Mouse (Mus musculus) bone marrow, adult 2 months (tissue): Measurements from ENCODE around the gene Rubcnl.

ENCODE experiments used
- CTCF ChIP-seq: fragments of 200-500 bp; IDR thresholded peaks from 2 replicates; pipeline ENCODE4 v1.5.1; 2011; ENCODE audit warnings: low read length, control low read depth; ENCODE audit not compliant: control insufficient read depth, insufficient read depth
- POLR2A ChIP-seq: fragments of 200-500 bp; IDR thresholded peaks from 2 replicates; pipeline ENCODE4 v1.6.1; 2011; ENCODE audit warnings: low read depth, mild to moderate bottlenecking, control low read depth, low read length, borderline replicate concordance; ENCODE audit not compliant: control insufficient read depth

GRCm38 (mm10) chr14:75015856-75016714 lies at the start of gene Rubcnl:
- TF ChIP-seq CTCF (peak; percentile 86), POLR2A (peak; percentile 53; the same call in 1 of the 2 replicates)
